Mouse (Mus musculus): Measurements from ENCODE around the gene Adgrf4. TPM values are rescaled to one million over a fixed set of nuclear protein-coding genes. Genes with fewer than 3 reads are reported as not detected.

The Adgrf4 gene
- polyA plus RNA-seq (2012; ENCODE audit: low replicate concordance) = not detected in 2 replicates

GRCm38 (mm10) chr17:42692136-42692535 is at the start of gene Adgrf4:
Gene Adgrf4, minus strand, starts transcription at chr17:42692284.

GRCm38 (mm10) chr17:42741801-42742217 is 49.7 kb upstream of the Adgrf4 start, which contains the start of gene Adgrf2:
Gene Adgrf2, minus strand, starts transcription at chr17:42742179.

GRCm38 (mm10) chr17:42611295-42611694 is 80.8 kb downstream of the Adgrf4 start, which contains the start of gene Opn5:
Gene Opn5, minus strand, starts transcription at chr17:42611395.

Other genes starting within 250 kb of the Adgrf4 start
- not detected in 2 replicates for gene Opn5, start 80.9 kb downstream of the Adgrf4 start, polyA plus RNA-seq (2012; ENCODE audit: low replicate concordance)
- not detected in 2 replicates for gene Adgrf2, start 49.9 kb upstream of the Adgrf4 start, polyA plus RNA-seq (2012; ENCODE audit: low replicate concordance)
- 20.7 and 24.5 TPM in 2 replicates for gene Cd2ap, start 184.4 kb upstream of the Adgrf4 start, polyA plus RNA-seq (2012; ENCODE audit: low replicate concordance)

Data from leukemia stem cell, adult 10-12 weeks (primary cell).